Mouse (Mus musculus) neural tube, embryonic 15.5 days (tissue): ENCODE measurements around the gene Enox2. TPM values are rescaled to one million over a fixed set of nuclear protein-coding genes. Genes with fewer than 3 reads are reported as not detected.

Experiments
- ATAC-seq: fragments of 200-750 bp; cut with Nextera tagmentation; 2 replicates; pipeline ENCODE4 v1.8.0; 2017; ENCODE audit warnings: mild to moderate bottlenecking, moderate TSS enrichment, moderate library complexity; ENCODE audit not compliant: low FRiP score
- H3K27ac ChIP-seq: fragments of 300-500 bp; sonication (generic); replicated peaks from 2 replicates; pipeline ENCODE4 v1.5.1; 2015; ENCODE audit warnings: mild to moderate bottlenecking, inconsistent platforms
- H3K27me3 ChIP-seq: fragments of 300-500 bp; sonication (generic); replicated peaks from 2 replicates; pipeline ENCODE4 v1.6.1; 2015; ENCODE audit warnings: inconsistent platforms
- H3K36me3 ChIP-seq: fragments of 300-500 bp; sonication (generic); 2 replicates; pipeline ENCODE4 v1.6.1; 2015; ENCODE audit warnings: inconsistent platforms
- H3K4me1 ChIP-seq: fragments of 300-500 bp; sonication (generic); 2 replicates; pipeline ENCODE4 v1.6.1; 2015; ENCODE audit warnings: inconsistent platforms
- H3K4me2 ChIP-seq: fragments of 300-500 bp; sonication (generic); 2 replicates; pipeline ENCODE4 v1.6.1; 2015; ENCODE audit warnings: inconsistent platforms, mild to moderate bottlenecking, moderate library complexity
- H3K4me3 ChIP-seq: fragments of 300-500 bp; sonication (generic); replicated peaks from 2 replicates; pipeline ENCODE4 v1.5.1; 2015; ENCODE audit warnings: mild to moderate bottlenecking, inconsistent platforms
- H3K9ac ChIP-seq: fragments of 300-500 bp; sonication (generic); replicated peaks from 2 replicates; pipeline ENCODE4 v1.6.1; 2015; ENCODE audit warnings: mild to moderate bottlenecking, inconsistent platforms
- H3K9me3 ChIP-seq: fragments of 300-500 bp; sonication (generic); replicated peaks from 2 replicates; pipeline ENCODE4 v1.6.1; 2016; ENCODE audit warnings: inconsistent platforms
- WGBS: fragments of 180-500 bp; shearing (Covaris S2); methylation state at CpG from one replicate; pipeline ENCODE4 v1.1.7; 2015; ENCODE audit warnings: mixed read lengths; 5-methylcytosine and 5-hydroxymethylcytosine counted together
- polyA plus RNA-seq: library from polyadenylated mRNA; unstranded; fragments of >200 nt; fragmentation: Nextera tagmentation; extraction: Ambion mirVana; gene quantifications from 2 replicates; pipeline ENCODE4 v1.2.1, GENCODE M21; 2015

Enox2 gene
- 7.2 and 8.0 TPM in 2 replicates for polyA plus RNA-seq

GRCm38 (mm10) chrX:49287700-49288563 is at the start of gene Enox2:
Gene Enox2 (minus strand): TSS chrX:49288259.
- peak; percentile 100 for ATAC-seq
- Histone ChIP-seq H3K27me3 (no peaks in the 10 kb centered on the region), H3K27ac (peak within 1 kb of the TSS; percentile 84), H3K9ac (peak within 1 kb of the TSS; percentile 61), H3K4me3 (peak within 1 kb of the TSS; percentile 56), H3K36me3 (no peaks in the 10 kb centered on the region), H3K9me3 (no peaks in the 10 kb centered on the region), H3K4me1 (no peaks in the 10 kb centered on the region), H3K4me2 (peak within 1 kb of the TSS; percentile 58)
- 23% methylated on average over 26 of the region's 26 CpGs for WGBS

GRCm38 (mm10) chrX:49309496-49309895 is 21.4 kb upstream of the Enox2 start:
- Histone ChIP-seq H3K9ac (no peak overlapping the region), H3K4me1 (no peaks in the 10 kb centered on the region), H3K4me3 (no peak overlapping the region), H3K27ac (no peak overlapping the region), H3K9me3 (no peaks in the 10 kb centered on the region), H3K27me3 (no peaks in the 10 kb centered on the region), H3K4me2 (no peak overlapping the region), H3K36me3 (no peaks in the 10 kb centered on the region)
- WGBS = 40% methylated on average over 1 of the region's 1 CpGs
- ATAC-seq = no peak

- no peak for ATAC-seq
- WGBS = 16% methylated on average over 5 of the region's 5 CpGs
- H3K27ac ChIP-seq = no peak overlapping the region
- H3K4me1 ChIP-seq = no peaks in the 10 kb centered on the region
- H3K27me3 ChIP-seq = no peaks in the 10 kb centered on the region
- H3K4me2 ChIP-seq = no peak overlapping the region
- no peak overlapping the region for H3K4me3 ChIP-seq
- no peak overlapping the region for H3K9ac ChIP-seq
- H3K9me3 ChIP-seq = no peaks in the 10 kb centered on the region
- no peaks in the 10 kb centered on the region for H3K36me3 ChIP-seq
Measured at GRCm38 (mm10) chrX:49306659-49307058, 18.6 kb upstream of the Enox2 start.

- Histone ChIP-seq H3K36me3 (no peaks in the 10 kb centered on the region), H3K9ac (no peak overlapping the region), H3K4me3 (no peak overlapping the region), H3K27me3 (no peaks in the 10 kb centered on the region), H3K9me3 (no peaks in the 10 kb centered on the region), H3K4me2 (no peak overlapping the region), H3K27ac (no peak overlapping the region), H3K4me1 (no peaks in the 10 kb centered on the region)
- WGBS = 68% methylated on average over 2 of the region's 2 CpGs
- no peak for ATAC-seq
Measured at GRCm38 (mm10) chrX:49279918-49280586, 8.0 kb downstream of the Enox2 start.

- Histone ChIP-seq H3K9ac (peak overlapping the region; percentile 26; the same call in 1 of the 2 replicates), H3K9me3 (no peaks in the 10 kb centered on the region), H3K27me3 (no peaks in the 10 kb centered on the region), H3K4me1 (no peaks in the 10 kb centered on the region), H3K27ac (no peak overlapping the region; the same call in 1 of the 2 replicates), H3K4me2 (peak overlapping the region; percentile 51), H3K4me3 (peak overlapping the region; percentile 32), H3K36me3 (no peaks in the 10 kb centered on the region)
- peak; percentile 81 for ATAC-seq
- 37% methylated on average over 12 of the region's 12 CpGs for WGBS
Measured at GRCm38 (mm10) chrX:49273487-49274042, 14.5 kb downstream of the Enox2 start.

GRCm38 (mm10) chrX:49250816-49251215 is 37.2 kb downstream of the Enox2 start:
- 85% methylated on average over 4 of the region's 4 CpGs for WGBS
- no peaks in the 10 kb centered on the region for H3K27me3 ChIP-seq

GRCm38 (mm10) chrX:49225792-49226426 is 62.1 kb downstream of the Enox2 start:
- no peaks in the 10 kb centered on the region for H3K9me3 ChIP-seq
- H3K27ac ChIP-seq = no peak overlapping the region
- no peaks in the 10 kb centered on the region for H3K27me3 ChIP-seq
- no peak overlapping the region for H3K4me3 ChIP-seq
- WGBS = 51% methylated on average over 1 of the region's 1 CpGs
- H3K9ac ChIP-seq = no peak overlapping the region
- no peak overlapping the region for H3K4me2 ChIP-seq
- H3K4me1 ChIP-seq = no peaks in the 10 kb centered on the region
- ATAC-seq = no peak
- H3K36me3 ChIP-seq = no peaks in the 10 kb centered on the region

More at GRCm38 (mm10) chrX:49250816-49251215, 37.2 kb downstream of the Enox2 start:
- no peak overlapping the region for H3K4me3 ChIP-seq
- H3K9me3 ChIP-seq = no peaks in the 10 kb centered on the region
- H3K9ac ChIP-seq = no peak overlapping the region
- H3K27ac ChIP-seq = no peak overlapping the region
- H3K4me1 ChIP-seq = no peaks in the 10 kb centered on the region
- ATAC-seq = no peak
- no peak overlapping the region for H3K4me2 ChIP-seq
- no peaks in the 10 kb centered on the region for H3K36me3 ChIP-seq

GRCm38 (mm10) chrX:49216422-49216821 is 71.6 kb downstream of the Enox2 start:
- 53% methylated on average over 3 of the region's 3 CpGs for WGBS
- Histone ChIP-seq H3K4me1 (no peaks in the 10 kb centered on the region), H3K4me3 (no peak overlapping the region), H3K27ac (no peak overlapping the region), H3K9me3 (no peaks in the 10 kb centered on the region), H3K36me3 (no peaks in the 10 kb centered on the region), H3K4me2 (no peak overlapping the region), H3K27me3 (no peaks in the 10 kb centered on the region), H3K9ac (no peak overlapping the region)
- ATAC-seq = no peak

- ATAC-seq = no peak
- Histone ChIP-seq H3K27me3 (no peaks in the 10 kb centered on the region), H3K9ac (no peak overlapping the region), H3K4me2 (no peak overlapping the region), H3K4me1 (no peaks in the 10 kb centered on the region), H3K36me3 (no peaks in the 10 kb centered on the region), H3K9me3 (no peaks in the 10 kb centered on the region), H3K27ac (no peak overlapping the region), H3K4me3 (no peak overlapping the region)
- 54% methylated on average over 4 of the region's 4 CpGs for WGBS
Measured at GRCm38 (mm10) chrX:49196386-49196785, 91.7 kb downstream of the Enox2 start.

GRCm38 (mm10) chrX:49181136-49181535 is 106.9 kb downstream of the Enox2 start:
- no peaks in the 10 kb centered on the region for H3K36me3 ChIP-seq
- no peaks in the 10 kb centered on the region for H3K27me3 ChIP-seq

GRCm38 (mm10) chrX:49178670-49179069 is 109.4 kb downstream of the Enox2 start:
- ATAC-seq = no peak

More at GRCm38 (mm10) chrX:49181136-49181535, 106.9 kb downstream of the Enox2 start:
- Histone ChIP-seq H3K9ac (no peak overlapping the region), H3K4me1 (no peaks in the 10 kb centered on the region), H3K4me2 (no peak overlapping the region), H3K27ac (no peak overlapping the region), H3K9me3 (no peaks in the 10 kb centered on the region), H3K4me3 (no peak overlapping the region)
- WGBS = 76% methylated on average over 3 of the region's 3 CpGs
- ATAC-seq = no peak

More at GRCm38 (mm10) chrX:49178670-49179069, 109.4 kb downstream of the Enox2 start:
- Histone ChIP-seq H3K9me3 (no peaks in the 10 kb centered on the region), H3K27ac (no peak overlapping the region), H3K9ac (no peak overlapping the region), H3K4me1 (no peaks in the 10 kb centered on the region), H3K36me3 (no peaks in the 10 kb centered on the region), H3K4me3 (no peak overlapping the region), H3K4me2 (no peak overlapping the region), H3K27me3 (no peaks in the 10 kb centered on the region)
- 93% methylated on average over 3 of the region's 3 CpGs for WGBS
